Mouse (Mus musculus) WW6 (cell line): ENCODE measurements at regions not wholly inside any gene's neighbourhood (a gene's known extent, or its start where the extent isn't known, plus 50 kb on each side); places are given as distances from the start of the nearest gene placed in this dataset.

ENCODE experiments used
- DNase-seq: peaks from one replicate; pipeline ENCODE4 v3.0.0-alpha.2; 2013; ENCODE audit warnings: low read depth, low spot score

DNA sequence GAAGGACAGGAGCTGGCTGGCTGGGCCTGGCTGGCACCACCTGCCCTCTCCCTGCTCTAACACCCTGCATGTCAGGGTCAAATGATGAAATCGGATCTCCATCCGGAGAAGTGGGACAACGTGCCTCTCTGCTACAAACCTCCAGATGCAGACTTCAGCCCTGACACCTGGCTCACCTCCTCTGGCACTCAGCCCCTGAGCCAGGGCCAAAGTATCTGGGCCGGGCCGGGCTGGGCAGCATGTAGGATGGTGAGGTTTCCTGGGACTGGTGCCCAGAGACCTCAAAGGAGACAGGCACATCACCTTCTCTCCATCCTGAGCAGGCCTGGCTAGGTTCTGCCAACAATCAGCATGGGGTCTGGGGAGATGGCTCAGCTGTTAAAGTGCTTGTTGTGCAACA lies 113.5 kb downstream of the Tfcp2l1 start:
- no peak for DNase-seq

DNA sequence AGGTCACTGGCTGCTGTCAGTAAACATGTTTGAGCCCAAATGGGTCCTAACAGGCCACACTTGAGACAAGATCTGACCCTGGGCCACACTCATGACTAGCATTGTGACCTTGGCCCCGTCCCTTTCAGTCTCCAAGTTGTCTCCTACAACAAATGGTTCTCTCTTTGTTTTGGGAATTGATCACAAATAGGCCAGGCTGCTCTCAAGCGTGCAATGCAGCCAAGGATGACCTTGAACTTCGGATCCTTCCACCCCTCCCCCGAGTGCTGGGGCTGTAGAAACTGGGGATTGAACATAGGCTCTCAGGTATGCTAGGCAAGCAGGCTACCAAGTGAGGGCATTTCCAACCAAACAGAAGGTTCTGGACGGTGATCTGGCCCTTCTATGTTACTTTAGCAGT lies 120.5 kb downstream of the Tfcp2l1 start:
- no peak for DNase-seq

- DNase-seq: no peak
These were observed 125.1 kb downstream of the Tfcp2l1 start for GRCm38 (mm10) chr1:118752869-118753268.

DNA sequence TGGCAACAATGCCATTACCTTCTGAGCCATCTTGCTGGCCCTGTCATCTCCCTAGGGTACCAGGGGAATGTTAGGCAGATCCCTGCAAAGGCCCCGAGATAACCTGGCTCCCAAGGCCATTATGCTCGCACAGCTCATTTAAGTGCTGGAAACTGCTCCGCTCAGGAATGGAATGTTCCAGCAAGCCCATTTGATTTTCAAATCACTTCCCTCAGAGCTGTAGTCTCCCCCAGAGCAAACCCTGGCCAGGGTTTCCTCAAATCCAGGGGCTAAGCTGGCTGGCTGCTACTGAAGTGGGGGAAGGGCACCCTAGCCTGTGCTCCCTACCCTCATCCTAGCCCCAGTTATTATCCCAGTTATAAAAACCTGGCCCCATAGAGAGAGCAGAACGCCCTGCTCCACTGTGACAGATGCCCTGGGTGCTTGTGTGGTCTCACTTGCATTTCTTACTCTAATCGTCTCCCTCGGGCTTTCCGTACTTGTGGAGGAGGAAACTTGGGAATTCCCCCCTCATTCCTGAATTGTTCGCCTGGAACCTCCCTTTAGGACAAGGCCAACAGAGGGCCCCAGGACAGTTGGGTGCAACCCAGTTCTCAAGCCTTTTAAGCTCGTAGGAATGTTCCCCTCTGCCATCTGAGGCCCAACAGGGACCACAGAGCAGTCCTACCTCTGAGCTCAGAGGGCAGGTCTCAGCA lies 128.6 kb downstream of the Tfcp2l1 start:
- DNase-seq: no peak

GRCm38 (mm10) chr1:118757340-118758030 lies 129.7 kb downstream of the Tfcp2l1 start:
- DNase-seq: no peak

DNA sequence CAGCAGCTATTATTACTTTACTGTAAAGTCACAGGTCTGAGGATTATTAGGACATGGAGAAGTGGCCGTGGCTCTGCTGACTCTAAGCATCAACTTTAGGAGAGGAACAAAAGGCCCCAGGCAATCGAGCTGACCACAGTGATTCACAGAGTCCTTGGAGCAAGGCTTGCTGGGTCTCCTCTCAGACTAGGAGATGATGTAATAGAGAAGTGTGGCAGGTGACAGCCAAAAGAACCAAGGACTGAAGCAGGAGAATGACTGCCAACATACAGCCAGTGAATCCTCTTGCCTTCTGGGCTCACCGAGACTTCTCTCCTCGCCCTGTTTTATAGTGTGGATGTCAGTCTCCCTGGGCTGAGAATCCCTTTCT lies 130.3 kb downstream of the Tfcp2l1 start:
- no peak for DNase-seq

DNA sequence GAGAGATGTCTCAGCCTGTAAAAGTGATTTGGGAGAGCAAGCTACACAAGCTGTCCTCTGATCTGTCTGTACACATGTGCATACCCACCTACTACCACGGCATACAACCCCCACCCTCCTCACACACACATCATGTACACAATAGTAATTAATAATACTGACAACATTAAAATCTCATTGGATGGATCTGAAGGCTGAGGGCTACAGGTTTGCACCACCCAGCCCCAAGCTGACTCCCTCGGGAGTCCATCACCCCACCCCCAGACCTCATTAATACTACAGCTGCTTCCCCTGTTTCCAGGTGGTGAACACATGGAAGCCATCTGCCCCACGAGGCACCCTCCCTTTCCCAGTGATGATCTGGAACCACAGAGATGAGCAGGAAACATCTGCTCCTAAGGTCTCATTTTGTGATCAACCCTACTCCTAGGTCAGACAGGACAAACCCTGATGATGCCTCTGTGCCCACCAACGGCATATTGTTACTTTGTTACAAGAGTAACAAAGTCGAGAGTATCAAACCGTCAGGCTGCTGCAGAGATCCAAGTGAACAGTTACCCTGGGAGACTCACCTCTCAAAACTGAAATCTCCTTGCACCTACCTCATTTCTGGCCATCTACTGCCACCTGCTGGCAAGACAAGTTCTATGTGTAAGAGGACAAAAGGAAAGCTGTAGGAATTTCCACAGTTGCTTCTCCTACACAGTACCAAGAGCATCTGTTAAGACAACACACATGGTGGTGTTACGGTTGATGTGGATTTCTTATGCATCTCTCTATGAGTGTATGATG lies 131.6 kb downstream of the Tfcp2l1 start:
- DNase-seq: peak; percentile 53

- no peak for DNase-seq
These were observed 137.8 kb downstream of the Tfcp2l1 start for GRCm38 (mm10) chr1:118765525-118765924.

DNA sequence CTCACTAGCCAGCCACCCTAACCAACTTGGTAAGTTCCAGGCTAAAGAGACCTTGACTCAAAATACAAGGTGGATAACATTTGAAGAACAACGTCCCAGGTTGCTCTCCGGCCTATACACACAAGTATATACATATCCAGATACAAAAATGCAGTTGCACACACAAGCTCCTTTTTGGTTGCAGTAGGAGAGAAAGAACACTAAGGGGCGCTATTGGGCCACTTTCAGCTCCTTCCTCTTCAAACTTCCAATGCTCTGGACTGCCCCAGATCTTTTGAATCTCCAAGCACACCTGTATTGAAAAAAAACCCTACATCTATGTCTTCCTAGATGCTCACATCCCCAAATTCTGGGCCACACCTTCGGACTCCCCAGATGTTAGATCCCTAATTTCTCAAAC lies 141.1 kb downstream of the Tfcp2l1 start:
- no peak for DNase-seq

- DNase-seq: peak; percentile 59
These were observed 144.5 kb downstream of the Tfcp2l1 start for GRCm38 (mm10) chr1:118772261-118772660.

- peak; percentile 18 for DNase-seq
These were observed 149.1 kb downstream of the Tfcp2l1 start for GRCm38 (mm10) chr1:118776594-118777441.
